Mouse (Mus musculus) layer of hippocampus, adult 11-12 months (tissue): Measurements from ENCODE around the gene Fermt2.
"Not testable (repeated sequence)": the region's sequence is repeated elsewhere in the genome, so short reads cannot be mapped to it uniquely, and the experiment has no call there.

Source experiments
- DNase-seq: peaks from one replicate; pipeline ENCODE4 v3.0.0; 2022; ENCODE audit warnings: low spot score

Fermt2 gene

DNA sequence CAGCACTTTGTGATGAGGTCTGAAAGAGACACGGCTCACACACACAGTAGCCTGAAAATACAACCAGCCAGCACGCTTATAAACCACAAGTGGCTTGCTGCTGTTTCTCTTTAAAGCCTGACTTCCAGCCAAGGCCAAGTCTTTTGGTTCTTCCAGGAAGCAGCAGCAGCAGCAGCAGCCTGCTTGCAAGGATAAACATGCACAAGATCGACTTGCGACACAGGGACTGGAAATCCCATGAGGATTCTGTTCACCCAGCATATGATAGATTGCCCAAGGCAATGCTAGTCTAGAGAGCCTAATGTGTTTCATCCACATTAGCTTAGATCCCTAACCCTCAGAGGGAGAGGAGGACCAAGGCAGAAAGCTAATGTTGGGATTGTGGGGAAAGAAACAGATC lies 22.0 kb downstream of the Fermt2 start:
- no peak for DNase-seq

DNA sequence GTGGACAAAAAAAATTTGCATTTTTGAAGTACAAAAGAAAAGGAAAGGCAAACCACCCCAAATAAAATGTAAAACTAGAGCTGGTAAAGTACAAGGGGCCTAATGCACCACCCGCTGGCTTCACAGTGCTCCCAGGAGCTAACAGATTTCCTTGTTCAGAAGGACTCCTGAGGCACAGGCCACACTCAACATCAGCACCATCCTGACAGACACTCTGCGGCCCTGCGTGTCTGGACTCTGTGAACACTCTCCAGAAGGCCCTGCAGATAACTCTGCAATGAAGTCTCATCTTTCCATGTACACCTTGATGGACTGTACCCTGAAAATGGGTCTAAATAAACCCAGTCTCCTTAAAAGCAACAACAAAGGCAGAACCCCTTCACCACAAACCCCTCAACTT lies 22.5 kb downstream of the Fermt2 start:
- DNase-seq = no peak

DNA sequence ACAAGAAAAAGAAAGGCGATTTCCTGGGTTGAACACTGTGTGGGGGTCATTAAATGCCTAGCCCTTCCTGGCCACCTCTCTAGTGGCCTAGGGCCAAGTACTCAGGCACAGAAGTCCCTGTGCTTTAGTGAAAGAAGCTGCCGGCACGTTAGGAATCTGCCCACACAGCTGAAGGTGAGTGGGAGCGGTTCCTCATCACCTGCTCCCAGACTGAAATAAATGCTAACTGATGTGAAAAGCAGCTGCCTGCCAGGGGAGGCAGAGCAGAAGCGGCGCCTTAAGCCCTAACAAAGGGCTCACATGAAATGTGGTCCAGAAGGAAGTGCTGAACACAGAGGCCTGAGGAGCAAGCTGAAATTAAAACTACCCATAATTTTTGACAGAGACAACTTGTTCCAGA lies 22.9 kb downstream of the Fermt2 start:
- DNase-seq = no peak

- no peak for DNase-seq
These were observed 23.8 kb downstream of the Fermt2 start for GRCm38 (mm10) chr14:45506165-45506564.

DNA sequence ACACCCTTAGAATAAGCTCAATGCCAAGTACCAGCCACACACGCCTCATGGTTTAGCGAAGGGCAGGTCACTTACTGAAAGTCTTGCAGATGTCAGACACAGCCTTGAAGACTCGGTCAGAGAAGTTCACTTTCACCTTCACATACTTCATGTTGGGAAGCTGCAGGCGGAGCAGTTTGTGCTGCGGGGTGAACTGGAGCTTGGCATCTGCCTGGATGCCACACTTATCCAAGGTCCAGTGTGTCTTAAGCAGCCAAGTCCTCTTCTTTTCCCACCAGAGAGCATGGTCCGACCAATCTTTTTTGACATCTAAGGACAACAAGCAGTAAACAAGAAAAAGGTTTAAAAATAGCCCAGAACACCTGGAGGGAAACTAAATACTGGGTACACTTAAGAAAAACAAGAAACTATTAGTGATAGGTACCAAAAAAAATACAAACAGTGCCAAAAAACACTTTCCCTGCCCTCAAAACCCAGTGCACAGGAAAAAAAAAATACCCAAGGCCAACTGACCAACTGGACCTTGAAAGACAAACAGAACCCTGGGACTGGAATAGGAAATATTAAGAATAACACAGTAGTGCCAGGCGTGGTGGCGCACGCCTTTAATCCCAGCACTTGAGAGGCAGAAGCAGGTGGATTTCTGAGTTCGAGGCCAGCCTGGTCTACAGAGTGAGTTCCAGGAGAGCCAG lies 25.4 kb downstream of the Fermt2 start:
- no peak for DNase-seq

DNA sequence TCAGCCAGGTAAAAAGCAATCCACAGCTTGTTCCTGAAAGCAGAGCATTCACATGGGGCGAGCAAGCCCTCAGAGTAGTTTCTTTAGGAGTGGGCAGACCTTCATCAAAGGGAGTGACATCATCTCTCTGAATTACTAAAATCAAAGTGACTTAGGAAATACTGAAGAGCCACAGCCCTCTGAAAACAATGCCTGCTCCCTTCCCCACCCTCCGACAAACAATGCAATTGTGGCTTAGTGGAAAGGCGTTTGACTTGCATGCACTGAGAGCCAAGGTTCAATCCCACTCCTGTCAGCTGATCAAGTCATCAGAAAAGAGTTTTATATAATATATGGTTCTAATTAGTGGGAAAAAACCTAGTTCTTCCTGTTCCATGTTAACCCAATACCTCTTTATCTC lies 26.0 kb downstream of the Fermt2 start:
- no peak for DNase-seq

DNA sequence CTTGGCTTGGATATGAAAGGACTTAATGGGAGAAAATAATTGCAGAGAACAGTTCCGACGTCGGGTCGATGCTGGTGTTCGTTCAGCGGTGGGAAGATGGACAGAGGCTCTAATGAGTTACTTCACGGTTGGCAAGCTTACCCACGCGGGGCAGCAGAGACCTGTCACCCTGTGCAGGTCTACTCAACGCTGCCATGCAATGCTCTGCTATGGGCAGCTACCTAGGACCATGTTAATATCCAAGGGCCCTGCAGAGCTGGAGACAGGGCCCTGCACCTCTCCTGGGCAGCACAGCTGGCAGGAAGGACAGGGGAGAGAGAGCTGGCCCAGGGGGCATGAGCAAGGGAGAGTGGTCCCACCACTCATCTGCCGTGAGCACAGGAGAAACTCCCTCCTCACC lies 29.9 kb downstream of the Fermt2 start:
- DNase-seq = no peak

DNA sequence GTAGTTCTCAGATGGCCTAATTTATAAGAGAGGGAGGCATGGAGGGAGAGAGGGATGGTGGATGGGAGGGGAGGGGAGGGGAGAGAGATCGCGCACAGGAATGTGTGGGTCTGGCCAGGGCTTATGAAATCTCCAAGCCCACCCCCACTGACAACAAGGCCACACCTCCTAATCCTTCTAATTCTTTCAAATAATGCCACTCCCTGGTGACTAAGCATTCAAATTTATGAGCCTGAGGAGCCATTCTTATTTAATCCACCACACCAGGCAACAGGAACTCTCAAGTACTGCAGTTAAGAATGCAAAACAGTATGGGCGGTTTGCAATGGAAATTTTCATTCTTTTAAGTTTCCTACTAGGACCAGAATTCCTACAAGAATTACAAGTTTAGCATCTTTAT lies 32.8 kb downstream of the Fermt2 start:
- DNase-seq = no peak

DNA sequence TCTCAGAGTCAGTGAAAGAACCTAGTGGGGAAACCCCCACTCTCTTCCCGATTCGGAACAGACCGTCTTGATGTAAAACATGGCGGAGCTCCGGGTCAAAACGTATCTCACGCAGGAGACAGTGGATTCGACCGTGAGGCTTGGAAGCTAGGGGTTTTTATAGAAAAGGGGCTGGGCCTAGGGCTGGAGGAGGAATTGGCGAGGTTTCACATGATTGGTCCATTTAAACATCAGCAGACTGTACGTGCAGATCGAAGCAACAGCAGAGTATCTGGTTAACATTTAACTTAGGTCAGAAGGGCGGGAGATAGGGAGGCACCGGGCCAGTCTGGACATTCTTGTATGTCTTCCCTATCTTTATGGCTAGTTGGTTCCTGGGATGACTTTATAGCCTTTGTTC lies 34.1 kb downstream of the Fermt2 start:
- not testable (repeated sequence) for DNase-seq

DNA sequence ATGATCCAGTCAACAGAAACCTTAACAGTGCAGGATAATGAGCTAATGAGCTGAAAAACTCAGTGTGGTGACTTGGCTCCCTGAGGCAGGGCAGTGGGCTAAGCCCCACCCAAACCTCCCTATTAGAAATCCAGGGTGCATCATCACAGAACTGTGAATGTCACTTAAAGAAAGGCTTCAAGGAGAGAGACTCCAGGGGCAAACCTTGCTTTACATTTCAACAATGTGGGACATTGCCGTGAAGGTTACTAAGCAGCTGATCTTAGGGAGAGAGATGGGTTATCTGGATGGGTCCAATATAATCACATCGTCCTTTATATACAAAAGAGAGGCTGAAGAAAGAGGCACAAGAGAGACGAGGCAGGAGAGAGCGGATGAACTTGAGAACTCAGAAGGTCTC lies 36.0 kb downstream of the Fermt2 start:
- no peak for DNase-seq

GRCm38 (mm10) chr14:45492668-45493067 lies 37.2 kb downstream of the Fermt2 start:
- DNase-seq = no peak

- no peak for DNase-seq
These were observed 37.9 kb downstream of the Fermt2 start for GRCm38 (mm10) chr14:45492038-45492437.

DNA sequence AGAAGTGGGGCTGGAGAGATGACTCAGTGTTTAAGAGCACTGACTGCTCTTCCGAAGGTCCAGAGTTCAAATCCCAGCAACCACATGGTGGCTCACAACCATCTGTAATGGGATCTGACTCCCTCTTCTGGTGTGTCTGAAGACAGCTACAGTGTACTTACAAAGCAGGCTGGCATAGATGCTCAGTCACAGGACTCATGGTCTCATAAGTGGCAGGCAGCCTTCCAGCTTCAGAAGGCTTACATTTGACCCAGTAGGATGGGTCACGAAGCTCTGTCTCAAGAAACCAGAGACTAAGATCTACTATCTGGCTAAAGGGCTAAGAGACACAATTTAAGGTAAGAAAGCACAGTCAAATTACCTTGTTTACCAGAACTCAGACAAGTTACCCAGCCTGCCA lies 42.7 kb downstream of the Fermt2 start:
- DNase-seq = not testable (repeated sequence)

- not testable (repeated sequence) for DNase-seq
These were observed 46.6 kb downstream of the Fermt2 start for GRCm38 (mm10) chr14:45483361-45483760.

- DNase-seq = no peak
These were observed 50.7 kb downstream of the Fermt2 start for GRCm38 (mm10) chr14:45478977-45479806.

DNA sequence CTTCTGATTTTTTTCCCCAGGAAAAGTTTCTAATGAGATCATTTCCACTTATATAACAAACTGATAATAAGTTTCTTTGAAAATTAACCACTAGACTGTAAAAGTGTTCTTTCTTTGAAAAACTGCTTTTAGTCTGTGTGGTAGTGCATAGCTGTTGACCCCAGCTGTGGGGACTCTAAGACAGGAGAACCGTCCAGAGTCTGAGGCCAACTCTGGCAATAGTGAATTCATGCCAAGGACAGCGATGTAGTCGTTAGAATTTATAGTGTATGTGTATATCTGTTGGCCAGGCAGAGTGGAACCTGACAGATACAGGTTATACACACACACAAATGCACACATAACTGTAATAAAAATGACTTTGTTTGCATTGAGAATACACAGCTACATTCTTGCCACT lies 51.4 kb downstream of the Fermt2 start:
- no peak for DNase-seq

GRCm38 (mm10) chr14:45477651-45478050 lies 52.3 kb downstream of the Fermt2 start:
- DNase-seq = no peak

- no peak for DNase-seq
These were observed 52.9 kb downstream of the Fermt2 start for GRCm38 (mm10) chr14:45476990-45477389.

DNA sequence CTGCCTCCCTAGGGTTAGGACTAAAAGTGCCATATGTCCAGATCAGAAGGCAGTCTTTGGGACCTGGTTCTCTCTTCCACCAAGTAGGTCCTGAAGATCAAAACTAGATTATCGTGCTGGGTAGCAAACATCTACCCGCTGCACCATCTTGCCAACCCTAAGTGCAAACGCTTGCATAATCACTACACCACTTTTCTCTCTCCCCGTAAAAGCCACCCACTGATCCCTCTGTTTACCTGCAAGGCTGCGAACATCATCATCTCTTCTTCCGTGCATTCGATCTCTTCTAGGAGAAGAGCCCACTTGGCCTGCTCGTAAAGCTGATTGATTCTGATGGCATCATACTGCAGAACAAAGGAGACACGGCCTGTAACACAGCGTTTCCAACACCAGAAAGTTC lies 57.4 kb downstream of the Fermt2 start:
- no peak for DNase-seq

DNA sequence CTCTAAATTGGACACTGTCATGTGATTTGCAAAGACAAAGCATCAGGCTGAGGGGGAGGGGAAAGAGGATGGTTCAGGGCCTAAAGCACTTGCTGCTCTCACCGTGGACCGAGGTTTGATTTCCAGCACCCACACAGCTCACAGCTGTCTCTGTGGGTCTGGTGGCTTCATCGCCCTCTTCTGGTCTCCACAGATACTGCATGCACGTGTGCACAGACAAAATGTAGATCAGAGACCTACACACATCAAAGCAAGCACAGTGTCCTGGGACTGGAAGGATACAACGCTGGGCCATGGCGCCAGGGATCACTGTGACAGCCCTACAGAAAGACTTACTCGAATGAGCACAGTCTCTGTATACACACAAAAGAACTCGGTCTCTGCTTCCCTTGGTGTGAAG lies 60.5 kb downstream of the Fermt2 start:
- DNase-seq = no peak

- not testable (repeated sequence) for DNase-seq
These were observed 63.5 kb downstream of the Fermt2 start for GRCm38 (mm10) chr14:45466371-45466770.

- DNase-seq = no peak
These were observed 65.6 kb downstream of the Fermt2 start for GRCm38 (mm10) chr14:45464036-45465035.
